Mouse (Mus musculus) mouse embryonic stem cell (cell line): ENCODE measurements around the gene Fam222b.

Source experiments
- in situ Hi-C, 2 experiments: fragments of 300-500 bp; cut with MboI; formaldehyde crosslinking; loops; 1 replicate in 1 of 2; 3 replicates in 1 of 2; pipeline ENCODE4 v1.14.3; 2019 to 2020; ENCODE audit warnings: low sequenced_read_pairs in 2 of 2, low pct_unique_long_range_greater_than_20kb in 1 of 2, mixed read lengths in 1 of 2; ENCODE audit not compliant: unreplicated experiment in 1 of 2

The Fam222b gene

DNA sequence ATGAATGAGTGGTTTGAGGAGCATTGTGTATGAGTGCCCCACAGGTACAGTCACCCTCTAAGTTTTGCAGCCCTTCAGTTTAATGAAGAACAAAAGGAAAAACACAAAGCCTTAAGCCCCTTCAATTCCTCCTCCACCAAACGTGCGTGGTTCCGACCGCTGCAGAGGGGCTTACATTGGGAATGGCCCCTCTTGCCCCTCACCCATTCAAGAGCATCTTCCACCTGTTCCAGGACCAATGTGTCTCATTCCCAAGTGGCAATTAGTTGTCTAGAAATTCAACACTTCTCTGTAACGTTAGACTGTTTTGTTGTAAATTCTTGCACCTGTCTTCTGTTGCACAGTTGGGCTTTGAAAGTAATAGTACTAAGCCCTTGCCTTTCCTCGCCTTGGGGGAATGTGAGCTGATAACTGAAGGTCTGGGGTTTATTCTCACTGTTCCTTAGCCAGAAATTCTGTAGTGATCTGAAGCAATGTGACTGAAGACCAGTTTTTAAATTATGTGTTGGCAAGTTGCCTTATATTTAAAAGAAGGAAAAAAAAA lies 61.8 kb downstream of the Fam222b start:
- in situ Hi-C loops: no loop called here

DNA sequence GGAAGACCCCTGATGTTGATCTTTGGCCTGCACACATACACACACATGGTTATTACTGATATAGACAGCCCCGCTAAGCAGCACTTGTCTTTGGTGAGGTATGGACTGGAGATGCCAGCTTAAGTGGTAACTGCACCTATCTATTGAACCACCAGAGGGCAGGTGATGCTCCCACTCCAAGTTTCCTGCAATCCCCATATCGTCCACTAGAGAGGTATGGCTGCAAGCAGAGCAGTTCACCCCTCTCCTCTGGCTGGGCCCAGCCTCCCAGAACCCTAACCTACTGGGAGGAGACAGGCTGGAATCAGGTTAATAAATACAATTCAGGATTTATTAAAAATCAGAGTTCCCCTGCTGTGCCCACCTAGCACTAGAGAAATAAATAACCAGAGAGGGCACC lies 64.6 kb downstream of the Fam222b start:
- in situ Hi-C loops: no loop called here

DNA sequence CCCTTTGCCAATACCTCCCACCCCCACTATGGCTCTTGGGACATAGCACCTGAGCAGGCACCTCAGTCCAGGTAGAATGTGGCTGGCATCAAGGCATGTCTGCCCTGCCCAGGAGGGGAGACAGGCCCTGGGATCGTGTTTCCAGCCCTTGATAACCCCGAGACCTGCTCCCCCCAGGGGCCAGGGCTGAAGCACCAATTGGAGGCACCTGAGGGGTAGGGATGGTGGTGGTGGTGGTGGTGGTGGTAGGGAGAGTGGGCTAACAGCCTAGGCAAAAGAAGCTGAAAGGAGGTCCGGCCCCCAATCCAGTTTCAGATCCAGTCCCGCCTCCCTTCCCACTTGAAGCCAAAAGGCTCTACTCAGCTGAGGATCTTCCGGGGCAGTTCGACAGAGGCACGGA lies 65.1 kb downstream of the Fam222b start:
- in situ Hi-C loops: no loop called here

DNA sequence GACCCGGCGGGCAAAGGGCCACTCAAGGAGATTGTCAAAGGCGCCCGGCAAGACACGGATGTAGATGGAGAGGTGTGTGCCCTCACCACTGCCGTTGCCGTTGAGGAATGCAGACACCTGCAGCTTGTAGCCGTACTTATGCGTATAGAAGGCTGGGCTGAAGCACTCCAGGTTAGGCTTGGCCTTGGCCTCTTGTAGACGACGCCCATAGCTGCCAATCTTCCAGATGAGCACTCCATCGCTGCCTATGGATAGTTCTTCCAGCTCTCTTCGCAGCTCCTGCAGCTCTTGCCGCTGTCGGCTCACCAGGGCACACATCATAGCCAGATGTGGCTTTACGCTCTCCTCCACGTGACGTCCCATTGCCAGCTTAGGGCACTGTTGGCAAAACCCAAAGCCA lies 65.7 kb downstream of the Fam222b start:
- in situ Hi-C loops: no loop called here

DNA sequence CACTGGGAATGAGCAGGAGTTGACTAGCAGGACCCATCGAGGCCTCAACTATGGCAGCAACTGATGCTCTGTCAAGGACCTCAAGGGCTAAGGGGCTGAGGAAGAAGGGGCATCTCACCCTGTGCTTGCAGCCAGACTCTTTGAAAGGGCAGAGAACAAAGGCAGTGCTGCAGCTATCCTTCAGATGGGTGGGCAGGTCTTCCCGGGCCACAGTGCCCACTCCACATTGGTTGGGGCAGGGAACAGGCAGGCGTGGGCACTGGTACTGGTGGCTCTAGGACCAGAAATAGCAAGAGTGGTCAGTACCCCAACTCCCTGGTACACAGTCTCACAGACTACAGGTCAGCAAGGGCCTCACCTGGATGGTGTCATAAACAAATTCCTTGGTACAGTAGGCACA lies 66.2 kb downstream of the Fam222b start:
- in situ Hi-C loops: no loop called here

DNA sequence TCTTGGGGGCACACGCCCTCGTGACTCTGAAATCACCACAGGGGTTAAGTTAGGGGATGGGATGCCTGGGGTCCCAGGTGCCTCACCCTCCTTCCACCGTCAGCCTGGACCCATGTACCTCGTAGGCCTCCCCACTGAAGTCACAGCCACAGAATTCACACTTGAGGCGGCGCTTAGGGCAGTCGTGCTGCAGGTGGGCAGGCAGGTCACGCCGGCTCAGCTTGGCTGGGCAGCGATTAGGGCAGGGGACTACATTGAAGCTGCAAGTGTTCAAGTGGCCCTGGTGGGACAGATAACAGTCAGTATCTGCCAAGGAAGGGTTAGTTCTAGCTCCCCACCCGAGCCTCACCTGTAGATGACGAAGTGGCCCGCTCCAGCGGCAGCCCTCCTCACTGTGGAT lies 66.7 kb downstream of the Fam222b start:
- in situ Hi-C loops: no loop called here

DNA sequence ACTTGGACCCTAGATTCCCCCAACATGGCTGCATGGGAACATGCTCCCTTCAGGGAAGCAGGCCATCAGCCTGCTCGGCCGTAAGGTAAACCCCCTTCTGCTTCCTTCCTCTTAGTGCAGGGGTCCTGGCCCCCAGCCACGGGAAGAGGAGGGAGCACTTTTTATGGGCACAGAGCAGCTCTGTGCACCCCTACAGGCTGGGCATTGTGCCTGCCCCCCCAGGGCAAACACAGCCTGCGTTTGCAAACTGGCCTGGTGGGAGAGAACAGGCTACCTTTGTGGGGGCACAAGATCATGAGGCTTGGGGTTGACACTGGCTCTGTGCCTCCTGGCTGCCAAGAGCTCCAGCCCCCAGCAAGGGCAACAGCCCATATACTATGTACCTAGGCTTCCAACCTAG lies 67.5 kb downstream of the Fam222b start:
- in situ Hi-C loops: no loop called here

DNA sequence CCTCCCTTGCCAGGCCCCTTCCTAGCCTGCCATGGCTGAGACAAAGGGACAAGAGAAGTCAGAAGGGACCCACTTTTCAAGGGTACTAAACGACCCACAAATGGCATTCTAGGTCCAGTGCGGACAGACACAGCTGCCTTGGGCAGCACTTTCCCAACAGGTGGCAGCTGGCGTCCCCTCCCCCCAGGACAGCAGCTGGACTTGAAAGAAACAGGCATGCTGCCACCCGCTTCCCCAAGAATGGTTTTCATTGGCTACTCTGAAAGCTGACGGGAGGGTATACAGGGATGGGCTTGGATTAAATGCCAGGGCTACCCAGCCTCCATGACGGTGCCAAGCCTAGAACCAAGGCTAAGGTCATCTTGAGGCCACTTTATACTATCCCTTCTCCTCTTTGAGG lies 68.0 kb downstream of the Fam222b start:
- in situ Hi-C loops: no loop called here

DNA sequence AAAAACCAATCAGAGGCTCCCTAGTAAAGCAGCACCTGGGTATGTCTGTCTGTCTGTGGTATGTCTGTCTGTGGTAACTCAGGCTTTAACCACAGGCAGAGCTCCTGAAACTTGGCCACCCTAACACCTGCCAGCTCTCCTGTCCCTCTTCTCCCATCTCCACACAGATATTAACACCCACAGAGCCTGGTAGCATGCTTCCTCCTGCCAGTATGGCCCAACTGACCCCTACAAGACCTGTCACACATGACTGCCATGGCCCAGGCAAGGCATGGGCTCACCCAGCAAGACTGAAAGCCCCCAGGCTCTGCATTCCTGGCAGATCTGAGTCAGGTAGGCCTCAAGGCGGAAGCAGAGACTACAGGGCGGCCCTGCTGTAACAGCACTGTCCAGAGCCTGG lies 68.6 kb downstream of the Fam222b start:
- in situ Hi-C loops: no loop called here

DNA sequence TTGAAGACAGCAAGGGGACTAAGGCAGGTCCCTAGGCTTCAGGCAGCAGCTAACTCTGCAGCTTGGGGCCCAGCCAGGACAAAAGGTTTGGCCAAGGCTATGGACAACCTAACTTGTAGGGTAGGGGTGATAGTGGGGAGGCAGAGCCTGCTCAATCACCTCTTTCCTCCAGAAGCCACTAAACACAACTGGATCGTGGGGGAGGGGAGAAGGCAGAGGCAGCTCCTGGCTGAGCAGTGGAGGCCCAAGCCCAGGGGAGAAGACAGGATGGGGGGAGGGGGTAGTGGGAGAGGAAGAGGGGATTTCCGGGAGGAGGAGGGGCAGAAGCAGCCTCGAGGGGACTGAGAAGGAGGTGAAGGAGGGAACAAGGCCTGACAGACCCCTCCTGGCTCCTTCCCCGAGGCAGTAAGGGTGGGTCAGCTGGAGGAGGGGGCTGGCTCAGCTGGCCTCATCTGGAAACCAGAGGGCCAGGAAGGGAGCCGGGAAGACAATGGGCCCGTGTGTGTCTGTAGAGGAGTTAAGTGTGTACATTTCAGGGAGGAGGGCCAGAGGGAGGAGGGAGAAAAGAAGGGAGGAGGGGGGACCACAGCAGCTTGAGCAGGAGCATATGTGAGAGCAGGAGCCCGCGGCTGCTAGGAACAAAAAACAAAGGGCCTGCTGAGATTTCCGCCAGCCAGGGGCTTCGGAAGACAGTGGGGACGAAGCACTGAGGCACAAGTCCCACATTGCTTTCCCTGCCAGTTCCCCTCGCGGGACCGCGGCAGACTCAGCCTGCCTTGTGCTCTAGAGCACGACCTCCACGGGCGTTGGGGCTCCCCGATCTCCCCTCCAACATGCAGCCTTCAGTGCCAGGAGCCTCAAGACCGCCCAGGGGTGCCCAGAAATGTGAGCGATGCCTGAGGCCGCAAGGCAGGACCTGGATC lies 69.5 kb downstream of the Fam222b start:
- in situ Hi-C loops: no loop called here

DNA sequence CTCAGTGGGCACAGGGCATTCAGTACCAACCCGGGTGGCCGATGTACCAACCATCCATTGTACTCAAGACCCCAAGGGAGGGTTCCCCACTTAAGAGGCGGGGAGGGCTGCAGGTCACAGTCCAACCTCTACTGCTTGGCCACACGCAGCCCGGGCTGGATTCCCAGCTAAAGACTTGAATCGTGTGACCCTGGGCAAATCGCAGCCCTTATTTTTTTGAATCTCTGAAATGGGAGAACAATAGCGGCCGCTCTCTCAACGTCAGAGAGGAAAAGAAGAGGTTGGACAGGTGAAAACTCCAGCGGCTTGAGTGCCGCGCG lies 70.1 kb downstream of the Fam222b start:
- in situ Hi-C loops: no loop called here

DNA sequence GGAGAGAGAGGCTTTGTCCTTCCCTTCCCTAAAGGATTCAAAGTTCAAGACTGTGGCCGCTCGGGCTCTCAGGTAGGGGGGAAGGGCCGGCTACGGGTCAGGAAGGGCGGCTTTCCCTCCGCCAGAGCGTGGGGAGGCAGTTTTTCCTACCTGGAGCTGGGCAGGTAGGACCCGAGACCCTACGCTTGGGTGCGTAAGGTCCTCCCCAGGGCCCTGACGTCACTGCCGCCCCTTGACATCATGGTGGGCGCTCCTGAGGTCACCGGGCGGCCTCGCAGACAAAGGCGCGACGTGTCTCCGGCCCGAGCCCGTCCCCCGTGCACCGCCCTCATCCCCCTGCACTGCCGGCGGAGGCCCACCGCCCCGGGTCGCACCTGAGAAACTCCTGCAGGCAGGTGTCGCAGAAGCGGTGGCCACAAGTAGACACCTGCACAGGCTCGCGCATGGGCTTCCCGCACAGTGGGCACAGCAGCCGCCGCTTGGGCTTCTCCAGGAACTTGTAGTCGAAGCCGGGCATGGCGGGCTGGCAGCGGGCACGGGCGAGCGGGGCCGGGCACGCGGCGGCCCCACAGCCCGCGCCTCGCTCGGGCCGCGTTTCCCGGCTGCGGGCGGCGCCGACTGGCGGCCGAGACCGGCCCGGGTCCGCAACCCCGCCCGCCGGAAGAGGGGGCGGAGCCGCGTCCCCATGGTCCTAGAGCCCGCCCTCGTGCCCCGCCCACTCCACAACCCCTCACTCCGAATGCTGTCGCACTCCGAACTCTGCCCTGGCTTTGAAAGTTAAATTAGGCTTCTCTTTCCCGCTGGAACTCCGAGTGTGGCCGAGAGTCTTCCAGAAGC lies 70.7 kb downstream of the Fam222b start, which contains the start of gene Traf4:
Traf4 (minus strand) TSS at position 666 of the 837 bp plus-strand sequence.
- in situ Hi-C loops: no loop called here

DNA sequence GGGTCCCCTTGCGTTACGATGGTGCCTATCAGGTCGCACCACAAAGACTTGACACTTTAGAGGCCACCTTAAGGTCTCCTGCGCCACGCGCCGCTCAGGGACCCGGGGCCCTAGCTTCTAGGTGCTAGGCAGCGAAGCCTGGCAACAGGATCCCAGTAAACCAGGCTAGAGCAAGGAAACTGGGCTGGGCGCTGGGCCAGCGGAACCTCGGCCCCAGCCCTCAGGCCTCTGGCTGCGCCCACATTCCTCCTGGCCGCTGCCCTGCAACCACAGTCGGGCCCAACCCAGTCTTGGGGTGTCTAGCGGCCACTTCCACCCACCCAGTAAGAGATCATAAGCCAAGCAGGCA lies 71.3 kb downstream of the Fam222b start:
- in situ Hi-C loops: no loop called here

DNA sequence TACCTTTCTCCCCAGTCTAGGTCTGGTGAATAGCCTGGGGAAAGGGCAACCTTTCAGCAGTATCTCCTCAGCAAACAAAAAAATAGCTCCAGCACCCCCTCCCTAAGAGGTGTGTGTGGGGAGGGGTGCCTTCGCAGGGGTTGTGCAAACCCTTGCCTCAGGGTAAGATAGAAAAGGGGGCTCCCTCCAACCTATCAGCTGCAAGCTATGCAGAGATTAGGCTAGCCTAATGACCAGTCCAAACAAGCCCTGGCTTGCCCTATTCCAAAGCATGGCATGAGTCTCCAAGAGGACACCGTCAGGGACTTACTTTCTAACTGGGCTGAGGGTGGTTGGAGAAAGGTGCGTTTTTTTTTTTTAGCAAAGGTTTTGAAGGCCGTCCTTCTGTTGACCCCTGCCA lies 71.7 kb downstream of the Fam222b start:
- in situ Hi-C loops: no loop called here

DNA sequence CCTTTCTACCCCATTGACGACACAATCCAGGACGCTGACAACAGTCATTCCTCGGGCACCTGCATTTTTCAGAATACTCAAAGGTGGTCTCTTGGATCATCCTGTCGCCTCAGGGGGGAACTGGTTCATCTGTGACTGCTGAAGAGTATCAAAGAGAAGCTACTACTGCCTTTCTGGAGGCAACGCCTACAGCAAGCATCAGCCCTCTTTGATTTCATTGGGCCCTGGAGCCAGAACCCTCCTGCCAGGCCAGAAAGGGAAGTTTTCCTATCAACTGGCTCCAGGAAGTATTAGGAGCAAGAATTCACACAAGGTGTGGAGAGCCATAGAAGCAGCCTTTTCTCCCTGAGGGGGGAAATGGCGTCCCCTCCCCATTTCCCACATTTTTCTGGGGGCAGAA lies 72.2 kb downstream of the Fam222b start:
- in situ Hi-C loops: no loop called here

DNA sequence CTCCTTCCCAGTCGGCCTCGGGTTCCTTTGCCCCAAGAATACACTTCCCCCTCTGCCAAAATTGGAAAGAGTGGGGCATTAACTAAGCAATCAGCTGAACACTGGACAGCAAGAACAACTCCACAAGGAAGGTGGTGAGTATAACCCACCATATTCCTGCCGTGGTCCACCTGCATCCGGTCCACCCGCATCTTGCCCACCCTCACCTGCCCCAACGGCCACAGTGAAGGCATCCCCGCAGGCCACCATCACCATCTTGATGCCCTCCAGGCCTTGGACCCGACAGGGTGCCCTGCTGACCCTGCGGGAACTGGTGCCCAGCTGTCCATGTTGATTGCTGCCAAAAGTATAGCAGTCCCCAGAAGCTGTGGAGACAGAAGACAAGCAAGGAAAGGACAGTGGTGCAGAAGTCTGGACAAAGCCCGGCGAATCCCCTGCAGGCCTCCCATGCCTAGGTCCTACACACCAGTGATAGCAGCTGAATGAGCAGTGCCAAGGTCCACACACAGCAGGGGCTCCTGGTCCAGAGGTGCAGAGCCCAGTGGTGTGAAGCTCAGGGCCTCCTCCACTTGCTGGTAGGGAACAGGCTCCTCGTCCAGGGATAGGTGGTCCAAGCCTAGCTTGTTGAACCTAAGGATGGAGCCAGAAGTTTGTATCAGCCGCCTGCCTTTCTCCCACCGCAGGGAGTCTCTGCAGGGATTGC lies 72.9 kb downstream of the Fam222b start:
- in situ Hi-C loops: no loop called here

DNA sequence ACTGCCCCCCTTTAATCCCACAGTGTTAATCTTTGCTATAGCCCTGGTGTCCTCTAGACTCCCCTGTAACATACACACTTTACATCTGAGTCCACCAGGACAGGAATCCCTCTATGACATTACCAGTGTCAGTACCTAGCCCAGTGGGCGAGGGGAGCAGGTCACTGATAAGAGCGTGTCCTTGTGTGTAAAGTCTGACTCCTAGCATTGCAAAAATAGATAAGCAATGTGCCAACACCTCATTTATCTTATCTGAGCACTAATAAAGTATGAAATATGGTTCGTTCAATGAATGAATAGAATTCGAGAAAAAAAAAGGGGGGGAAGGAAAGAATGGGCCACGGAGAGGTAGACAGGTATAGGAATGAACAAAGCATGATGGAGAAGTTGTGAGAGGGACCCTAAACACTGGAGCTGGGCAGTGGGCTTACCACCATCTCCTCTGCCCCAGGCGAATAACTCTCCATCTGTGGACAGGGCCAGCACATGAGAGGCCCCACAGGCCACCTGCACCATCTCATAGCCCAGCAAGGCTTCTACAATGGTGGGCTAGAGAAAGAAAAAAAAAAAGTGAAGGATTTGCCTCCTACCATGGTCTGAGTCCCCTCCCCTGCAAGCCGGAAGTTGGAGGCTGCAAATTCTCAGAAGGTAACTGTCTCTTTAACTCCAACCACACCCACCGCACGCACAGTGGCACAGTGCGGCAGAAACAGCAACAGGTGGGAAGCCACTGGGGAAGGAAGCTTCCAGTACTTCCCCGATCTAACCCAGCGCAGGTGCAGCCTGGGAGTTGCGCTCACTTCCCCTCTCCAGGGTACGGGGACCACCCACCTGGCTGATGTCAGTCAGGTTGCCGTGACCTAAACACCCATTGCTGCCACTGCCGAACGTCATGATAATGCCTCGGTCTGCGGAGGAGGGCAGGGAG lies 74.3 kb downstream of the Fam222b start:
- in situ Hi-C loops: no loop called here

DNA sequence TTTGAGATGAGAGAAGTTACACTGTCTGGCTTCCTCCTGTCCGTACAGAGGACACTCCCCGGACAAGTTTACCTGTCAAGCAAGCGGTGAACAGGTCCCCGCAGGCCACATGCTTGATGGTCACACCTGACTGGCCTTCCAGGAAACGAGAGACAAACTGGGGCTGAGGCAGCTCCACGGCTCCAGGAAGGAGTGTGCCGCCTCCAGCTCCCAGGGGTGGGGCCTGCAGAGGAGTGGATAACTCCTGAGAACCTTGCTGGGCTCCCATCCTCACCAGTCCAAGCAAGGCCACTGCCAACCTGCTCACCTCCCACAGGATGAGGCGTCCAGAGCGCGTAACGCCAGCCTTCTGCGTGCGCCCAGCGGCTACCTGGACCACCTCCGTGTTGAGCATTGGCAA lies 75.8 kb downstream of the Fam222b start:
- in situ Hi-C loops: no loop called here
